Mouse (Mus musculus) limb, embryonic 13.5 days (tissue): Measurements from ENCODE around the gene Poln. TPM values are rescaled to one million over a fixed set of nuclear protein-coding genes. Genes with fewer than 3 reads are reported as not detected.

Experiments
- ATAC-seq: fragments of 200-750 bp; cut with Nextera tagmentation; 2 replicates; pipeline ENCODE4 v1.8.0; 2017; ENCODE audit warnings: low read depth, moderate number of reproducible peaks, moderate TSS enrichment; ENCODE audit not compliant: low FRiP score
- H3K27ac ChIP-seq: fragments of 300-500 bp; sonication (generic); 2 replicates; pipeline ENCODE4 v1.5.1; 2015; ENCODE audit warnings: inconsistent platforms, mild to moderate bottlenecking, moderate library complexity
- H3K27me3 ChIP-seq: fragments of 300-500 bp; sonication (generic); 2 replicates; pipeline ENCODE4 v1.6.1; 2015; ENCODE audit warnings: mild to moderate bottlenecking, inconsistent platforms
- H3K36me3 ChIP-seq: fragments of 300-500 bp; sonication (generic); 2 replicates; pipeline ENCODE4 v1.6.1; 2015; ENCODE audit warnings: inconsistent platforms, mild to moderate bottlenecking, moderate library complexity
- H3K4me1 ChIP-seq: fragments of 300-500 bp; sonication (generic); 2 replicates; pipeline ENCODE4 v1.6.1; 2015; ENCODE audit warnings: inconsistent platforms
- H3K4me2 ChIP-seq: fragments of 300-500 bp; sonication (generic); replicated peaks from 2 replicates; pipeline ENCODE4 v1.6.1; 2015; ENCODE audit warnings: inconsistent platforms, mild to moderate bottlenecking, moderate library complexity
- H3K4me3 ChIP-seq: fragments of 300-500 bp; sonication (generic); 2 replicates; pipeline ENCODE4 v1.5.1; 2015; ENCODE audit warnings: moderate library complexity, mild to moderate bottlenecking, inconsistent platforms
- H3K9ac ChIP-seq: fragments of 300-500 bp; sonication (generic); 2 replicates; pipeline ENCODE4 v1.6.1; 2015; ENCODE audit warnings: mild to moderate bottlenecking, inconsistent platforms
- H3K9me3 ChIP-seq: fragments of 300-500 bp; sonication (generic); 2 replicates; pipeline ENCODE4 v1.6.1; 2016; ENCODE audit warnings: inconsistent platforms
- WGBS: fragments of 180-500 bp; shearing (Covaris S2); methylation state at CpG from one replicate; pipeline ENCODE4 v1.1.7; 2015; 5-methylcytosine and 5-hydroxymethylcytosine counted together
- polyA plus RNA-seq: library from polyadenylated mRNA; unstranded; fragments of >200 nt; fragmentation: Nextera tagmentation; extraction: Ambion mirVana; gene quantifications from 2 replicates; pipeline ENCODE4 v1.2.1, GENCODE M21; 2015

The Poln gene
- polyA plus RNA-seq, 1 experiment from 2014 or later: 0.84 TPM

- no peaks in the 10 kb centered on the region for H3K9me3 ChIP-seq
These were observed 28.0 kb upstream of the Poln start for GRCm38 (mm10) chr5:34197243-34197642.

DNA sequence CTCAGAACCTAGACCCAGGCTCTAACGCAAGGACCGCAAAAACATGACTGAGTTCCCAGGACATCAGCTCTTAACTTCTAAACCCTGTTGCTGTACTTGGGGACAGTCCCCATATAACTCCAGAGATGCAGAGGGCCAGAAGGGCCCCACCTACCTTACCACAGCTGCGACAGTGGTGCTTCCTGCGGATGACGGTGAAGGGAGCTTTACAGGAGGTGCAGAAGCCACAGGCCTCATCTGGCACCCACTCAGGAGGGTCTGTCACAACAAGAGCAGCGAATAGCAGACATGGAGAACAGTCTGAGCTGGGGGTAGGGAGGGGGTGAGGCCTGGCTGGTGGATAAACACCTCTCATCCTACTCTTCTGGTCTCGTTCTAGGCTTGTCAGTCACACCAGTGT is 27.2 kb upstream of the Poln start:
- WGBS: 79% methylated on average over 7 of the region's 7 CpGs

More at GRCm38 (mm10) chr5:34197243-34197642, 28.0 kb upstream of the Poln start:
- Histone ChIP-seq H3K36me3 (no peaks in the 10 kb centered on the region), H3K4me2 (no peak overlapping the region), H3K9ac (0 out of 2 replicates have a peak overlapping the region, but pooled peaks have one; percentile 13), H3K27ac (no peak overlapping the region), H3K4me3 (no peak overlapping the region), H3K27me3 (no peaks in the 10 kb centered on the region), H3K4me1 (no peaks in the 10 kb centered on the region)
- no peak for ATAC-seq
- WGBS: 77% methylated on average over 4 of the region's 4 CpGs

GRCm38 (mm10) chr5:34195786-34196185 is 26.5 kb upstream of the Poln start:
- H3K27me3 ChIP-seq: no peaks in the 10 kb centered on the region
- 93% methylated on average over 12 of the region's 12 CpGs for WGBS
- H3K4me1 ChIP-seq: no peaks in the 10 kb centered on the region
- no peaks in the 10 kb centered on the region for H3K36me3 ChIP-seq
- no peak overlapping the region for H3K27ac ChIP-seq
- no peak overlapping the region for H3K4me2 ChIP-seq
- no peak for ATAC-seq
- no peak overlapping the region for H3K4me3 ChIP-seq
- H3K9ac ChIP-seq: no peak overlapping the region
- no peaks in the 10 kb centered on the region for H3K9me3 ChIP-seq

More for the DNA sequence above, 27.2 kb upstream of the Poln start:
- Histone ChIP-seq H3K27ac (no peak overlapping the region), H3K36me3 (no peaks in the 10 kb centered on the region), H3K9ac (no peak overlapping the region), H3K4me2 (no peak overlapping the region), H3K9me3 (no peaks in the 10 kb centered on the region), H3K4me1 (no peaks in the 10 kb centered on the region), H3K4me3 (no peak overlapping the region), H3K27me3 (no peaks in the 10 kb centered on the region)
- no peak for ATAC-seq

- Histone ChIP-seq H3K9me3 (no peaks in the 10 kb centered on the region), H3K4me3 (no peak overlapping the region), H3K4me1 (no peaks in the 10 kb centered on the region), H3K27me3 (no peaks in the 10 kb centered on the region), H3K4me2 (no peak overlapping the region), H3K27ac (no peak overlapping the region), H3K36me3 (no peaks in the 10 kb centered on the region), H3K9ac (no peak overlapping the region)
- 76% methylated on average over 6 of the region's 6 CpGs for WGBS
- no peak for ATAC-seq
These were observed 25.9 kb upstream of the Poln start for GRCm38 (mm10) chr5:34194975-34195662.

GRCm38 (mm10) chr5:34194426-34194825 is 25.2 kb upstream of the Poln start:
- Histone ChIP-seq H3K9ac (no peak overlapping the region), H3K4me2 (no peak overlapping the region), H3K4me1 (no peaks in the 10 kb centered on the region; the same call in 1 of the 2 replicates), H3K4me3 (no peak overlapping the region), H3K27me3 (no peaks in the 10 kb centered on the region), H3K9me3 (no peaks in the 10 kb centered on the region), H3K27ac (no peak overlapping the region), H3K36me3 (no peaks in the 10 kb centered on the region)
- no peak for ATAC-seq
- WGBS: 47% methylated on average over 1 of the region's 1 CpGs

- H3K4me1 ChIP-seq: peaks cover 11% of the 10 kb centered on the region
- no peak overlapping the region for H3K9ac ChIP-seq
- H3K27ac ChIP-seq: no peak overlapping the region
- H3K4me2 ChIP-seq: no peak overlapping the region
- H3K27me3 ChIP-seq: no peaks in the 10 kb centered on the region
- H3K4me3 ChIP-seq: no peak overlapping the region
- 76% methylated on average over 4 of the region's 4 CpGs for WGBS
- ATAC-seq: no peak
- H3K9me3 ChIP-seq: no peaks in the 10 kb centered on the region
- no peaks in the 10 kb centered on the region for H3K36me3 ChIP-seq
These were observed 22.6 kb upstream of the Poln start for GRCm38 (mm10) chr5:34191843-34192242.

- no peak for ATAC-seq
- no peak overlapping the region for H3K27ac ChIP-seq
- H3K4me1 ChIP-seq: peaks cover 20% of the 10 kb centered on the region
- H3K9me3 ChIP-seq: no peaks in the 10 kb centered on the region
- H3K4me3 ChIP-seq: no peak overlapping the region
- 48% methylated on average over 4 of the region's 4 CpGs for WGBS
- no peak overlapping the region for H3K9ac ChIP-seq
- H3K4me2 ChIP-seq: no peak overlapping the region
- no peaks in the 10 kb centered on the region for H3K36me3 ChIP-seq
- H3K27me3 ChIP-seq: no peaks in the 10 kb centered on the region
These were observed 21.8 kb upstream of the Poln start for GRCm38 (mm10) chr5:34191021-34191420.

GRCm38 (mm10) chr5:34189521-34189920 is 20.3 kb upstream of the Poln start:
- Histone ChIP-seq H3K27ac (no peak overlapping the region), H3K36me3 (peaks cover 1% of the 10 kb centered on the region; the same call in 1 of the 2 replicates), H3K9me3 (no peaks in the 10 kb centered on the region), H3K4me2 (no peak overlapping the region), H3K27me3 (no peaks in the 10 kb centered on the region), H3K4me3 (no peak overlapping the region), H3K4me1 (peaks cover 35% of the 10 kb centered on the region), H3K9ac (no peak overlapping the region)
- ATAC-seq: no peak
- 57% methylated on average over 1 of the region's 1 CpGs for WGBS

GRCm38 (mm10) chr5:34188856-34189255 is 19.6 kb upstream of the Poln start:
- no peaks in the 10 kb centered on the region for H3K27me3 ChIP-seq
- no peaks in the 10 kb centered on the region for H3K9me3 ChIP-seq
- H3K4me3 ChIP-seq: peak overlapping the region; percentile 96; the same call in 1 of the 2 replicates
- H3K36me3 ChIP-seq: peaks cover 8% of the 10 kb centered on the region; the same call in 1 of the 2 replicates
- H3K4me2 ChIP-seq: peak overlapping the region; percentile 85
- peaks cover 41% of the 10 kb centered on the region for H3K4me1 ChIP-seq
- ATAC-seq: no peak
- no peak overlapping the region for H3K27ac ChIP-seq
- WGBS: 63% methylated on average over 2 of the region's 2 CpGs
- H3K9ac ChIP-seq: peak overlapping the region; percentile 74; the same call in 1 of the 2 replicates

GRCm38 (mm10) chr5:34187601-34188316 is 18.5 kb upstream of the Poln start, which contains the start of gene Mxd4:
TSS of gene Mxd4 (minus strand) at chr5:34187720.
- H3K9me3 ChIP-seq: no peaks in the 10 kb centered on the region
- no peaks in the 10 kb centered on the region for H3K27me3 ChIP-seq
- H3K36me3 ChIP-seq: peaks cover 17% of the 10 kb centered on the region
- under 1% methylated on average over 53 of the region's 60 CpGs for WGBS
- peaks cover 52% of the 10 kb centered on the region for H3K4me1 ChIP-seq
- peak within 1 kb of the TSS; percentile 92 for H3K27ac ChIP-seq
- peak within 1 kb of the TSS; percentile 87 for H3K9ac ChIP-seq
- H3K4me3 ChIP-seq: peak within 1 kb of the TSS; percentile 96
- H3K4me2 ChIP-seq: peak within 1 kb of the TSS; percentile 85
- ATAC-seq: peak; percentile 99

DNA sequence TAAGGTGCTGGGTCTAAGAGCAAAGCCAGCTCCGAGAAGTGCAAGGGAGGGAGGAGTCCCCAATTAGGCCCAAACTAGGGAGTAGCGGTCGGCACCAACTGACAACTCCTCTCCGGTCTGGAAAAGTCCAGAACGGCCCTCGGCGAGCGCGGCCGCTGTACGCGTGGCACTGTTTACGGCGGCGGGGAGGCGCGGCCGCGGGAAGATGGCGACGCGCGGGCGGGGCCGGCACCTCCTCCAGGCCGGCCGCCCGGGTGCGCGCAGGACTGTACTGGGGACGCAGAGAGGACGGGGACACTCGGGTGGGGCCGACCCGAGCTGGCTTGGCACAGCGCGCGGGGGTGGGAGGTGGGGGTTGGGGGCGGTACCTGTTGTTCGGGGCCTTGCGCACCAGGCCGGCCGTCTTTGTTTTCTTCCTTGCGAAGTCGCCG is 17.7 kb upstream of the Poln start:
- peak overlapping the region; percentile 85 for H3K4me2 ChIP-seq
- H3K9ac ChIP-seq: peak overlapping the region; percentile 87
- peaks cover 52% of the 10 kb centered on the region for H3K4me1 ChIP-seq
- no peaks in the 10 kb centered on the region for H3K27me3 ChIP-seq
- H3K27ac ChIP-seq: peak overlapping the region; percentile 92
- peaks cover 25% of the 10 kb centered on the region for H3K36me3 ChIP-seq
- H3K9me3 ChIP-seq: no peaks in the 10 kb centered on the region
- ATAC-seq: no peak
- 0% methylated on average over 40 of the region's 46 CpGs for WGBS
- peak overlapping the region; percentile 96 for H3K4me3 ChIP-seq

GRCm38 (mm10) chr5:34186391-34186790 is 17.1 kb upstream of the Poln start:
- WGBS: 68% methylated on average over 2 of the region's 2 CpGs
- Histone ChIP-seq H3K4me1 (peaks cover 52% of the 10 kb centered on the region), H3K36me3 (peaks cover 30% of the 10 kb centered on the region), H3K9me3 (no peaks in the 10 kb centered on the region), H3K4me3 (peak overlapping the region; percentile 96), H3K4me2 (peak overlapping the region; percentile 85), H3K27ac (peak overlapping the region; percentile 92; the same call in 1 of the 2 replicates), H3K9ac (peak overlapping the region; percentile 87), H3K27me3 (no peaks in the 10 kb centered on the region)
- no peak for ATAC-seq
